Mouse (Mus musculus) lung, postnatal 0 days (tissue): Measurements from ENCODE around the gene Enpep.
A peak's percentile ranks its signal among the peaks of the same experiment; 100 is the strongest.

Experiments
- CTCF ChIP-seq: IDR thresholded peaks from 2 replicates; pipeline ENCODE4 v1.5.1; 2016; ENCODE audit warnings: antibody characterized with exemption, mild to moderate bottlenecking
- EP300 ChIP-seq: IDR thresholded peaks from 2 replicates; pipeline ENCODE4 v1.6.1; 2016; ENCODE audit warnings: antibody characterized with exemption, mild to moderate bottlenecking, control low read depth

- TF ChIP-seq CTCF (peak; percentile 84), EP300 (no peak)
These were observed 28.6 kb downstream of the Enpep start for GRCm38 (mm10) chr3:129303941-129304340.
